Mouse (Mus musculus) limb, embryonic 14.5 days (tissue): ENCODE measurements around the gene Spata21. TPM values are rescaled to one million over a fixed set of nuclear protein-coding genes. Genes with fewer than 3 reads are reported as not detected.
"Not testable (repeated sequence)": the region's sequence is repeated elsewhere in the genome, so short reads cannot be mapped to it uniquely, and the experiment has no call there.

ENCODE experiments used
- ATAC-seq: fragments of 200-750 bp; cut with Nextera tagmentation; 2 replicates; pipeline ENCODE4 v1.8.0; 2017; ENCODE audit warnings: low read depth, moderate number of reproducible peaks, moderate TSS enrichment; ENCODE audit not compliant: low FRiP score
- DNase-seq: peaks from one replicate; pipeline ENCODE4 v3.0.0-alpha.2; 2015; ENCODE audit warnings: low spot score
- H3K27ac ChIP-seq: fragments of 300-500 bp; sonication (generic); replicated peaks from 2 replicates; pipeline ENCODE4 v1.5.1; 2014; ENCODE audit warnings: low read depth, mild to moderate bottlenecking, low read length, moderate library complexity, mixed read lengths
- H3K27me3 ChIP-seq: fragments of 300-500 bp; sonication (generic); 2 replicates; pipeline ENCODE4 v1.6.1; 2014; ENCODE audit warnings: low read length, mixed read lengths; ENCODE audit not compliant: control insufficient read depth, insufficient read depth
- H3K36me3 ChIP-seq: fragments of 300-500 bp; sonication (generic); 2 replicates; pipeline ENCODE4 v1.6.1; 2014; ENCODE audit warnings: mild to moderate bottlenecking, low read length, moderate library complexity, mixed read lengths; ENCODE audit not compliant: control insufficient read depth, insufficient read depth
- H3K4me1 ChIP-seq: fragments of 300-500 bp; sonication (generic); 2 replicates; pipeline ENCODE4 v1.6.1; 2014; ENCODE audit warnings: antibody characterized with exemption, low read length, mixed read lengths; ENCODE audit not compliant: control insufficient read depth, insufficient read depth
- H3K4me2 ChIP-seq: fragments of 300-500 bp; sonication (generic); replicated peaks from 2 replicates; pipeline ENCODE4 v1.6.1; 2014; ENCODE audit warnings: low read depth, mild to moderate bottlenecking, low read length, moderate library complexity; ENCODE audit not compliant: severe bottlenecking
- H3K4me3 ChIP-seq: fragments of 300-500 bp; sonication (generic); replicated peaks from 2 replicates; pipeline ENCODE4 v1.5.1; 2014; ENCODE audit warnings: low read length
- H3K9ac ChIP-seq: fragments of 300-500 bp; sonication (generic); 2 replicates; pipeline ENCODE4 v1.6.1; 2014; ENCODE audit warnings: mild to moderate bottlenecking, low read depth, low read length, moderate library complexity; ENCODE audit not compliant: severe bottlenecking
- H3K9me3 ChIP-seq: fragments of 300-500 bp; sonication (generic); 2 replicates; pipeline ENCODE4 v1.6.1; 2016; ENCODE audit warnings: low read length; ENCODE audit not compliant: control insufficient read depth
- POLR2A ChIP-seq: fragments of 200-500 bp; IDR thresholded peaks from 2 replicates; pipeline ENCODE4 v1.8.0; 2012; ENCODE audit warnings: inconsistent platforms, mild to moderate bottlenecking, moderate library complexity, borderline replicate concordance; ENCODE audit not compliant: insufficient read depth, insufficient read length; ENCODE audit errors: extremely low read depth
- WGBS: fragments of 180-500 bp; shearing (Covaris S2); extraction: QIAGEN DNeasy Blood & Tissue Kit; methylation state at CpG from one replicate; pipeline ENCODE4 v1.1.7; 2014; 5-methylcytosine and 5-hydroxymethylcytosine counted together
- polyA plus RNA-seq, 2 experiments: library from polyadenylated mRNA; depleted of rRNA in 1 of 2; stranded (reverse) in 1 of 2; unstranded in 1 of 2; fragments of >200 nt; fragmentation: Nextera tagmentation in 1 of 2; extraction: Ambion mirVana in 1 of 2; gene quantifications; 2 replicates each; pipeline versions ENCODE4 v1.2.1 to v1.2.3; 2012 to 2014

Gene Spata21
- polyA plus RNA-seq, 2 experiments = 0.04 to 0.43 TPM

- Histone ChIP-seq H3K9ac (peak within 1 kb of the TSS; percentile 77), H3K4me1 (peaks cover 20% of the 10 kb centered on the region), H3K9me3 (no peaks in the 10 kb centered on the region), H3K36me3 (0 out of 2 replicates have a peak, but pooled peaks cover 5% of the 10 kb centered on the region), H3K4me2 (peak within 1 kb of the TSS; percentile 70), H3K4me3 (peak within 1 kb of the TSS; percentile 64), H3K27me3 (no peaks in the 10 kb centered on the region), H3K27ac (peak within 1 kb of the TSS; percentile 90)
- TF ChIP-seq POLR2A = peak; percentile 57; the same call in 1 of the 2 replicates
- ATAC-seq (peak; percentile 94), DNase-seq (peak; percentile 98)
- under 1% methylated on average over 49 of the region's 63 CpGs for WGBS
These were observed 51.2 kb downstream of the Spata21 start, which contains the start of gene Szrd1 for GRCm38 (mm10) chr4:141139116-141139970. TSS of gene Szrd1 (minus strand) at chr4:141139775.

GRCm38 (mm10) chr4:141140354-141140753 is 52.2 kb downstream of the Spata21 start:
- H3K27me3 ChIP-seq, H3K36me3 ChIP-seq, DNase-seq, H3K9ac ChIP-seq, H3K4me2 ChIP-seq, H3K9me3 ChIP-seq, H3K4me3 ChIP-seq, H3K27ac ChIP-seq, ATAC-seq: not testable (repeated sequence)
- WGBS = 89% methylated on average over 9 of the region's 9 CpGs
- H3K4me1 ChIP-seq = peaks cover 10% of the 10 kb centered on the region

- H3K4me1 ChIP-seq = peaks cover 10% of the 10 kb centered on the region
- H3K4me2 ChIP-seq = no peak overlapping the region
- DNase-seq (no peak), ATAC-seq (no peak)
- H3K9me3 ChIP-seq = no peaks in the 10 kb centered on the region
- H3K4me3 ChIP-seq = no peak overlapping the region
- H3K27ac ChIP-seq = no peak overlapping the region
- H3K9ac ChIP-seq = no peak overlapping the region
- H3K27me3 ChIP-seq = no peaks in the 10 kb centered on the region
- WGBS = 83% methylated on average over 6 of the region's 6 CpGs
- H3K36me3 ChIP-seq = 0 out of 2 replicates have a peak, but pooled peaks cover 5% of the 10 kb centered on the region
- no peak for TF ChIP-seq POLR2A
These were observed 52.8 kb downstream of the Spata21 start for GRCm38 (mm10) chr4:141140967-141141366.

GRCm38 (mm10) chr4:141142285-141142811 is 54.2 kb downstream of the Spata21 start:
- Histone ChIP-seq H3K36me3 (no peaks in the 10 kb centered on the region), H3K4me1 (peaks cover 12% of the 10 kb centered on the region), H3K27ac (0 out of 2 replicates have a peak overlapping the region, but pooled peaks have one; percentile 11), H3K9me3 (no peaks in the 10 kb centered on the region), H3K27me3 (no peaks in the 10 kb centered on the region), H3K9ac (no peak overlapping the region), H3K4me3 (no peak overlapping the region), H3K4me2 (peak overlapping the region; percentile 30; the same call in 1 of the 2 replicates)
- no peak for TF ChIP-seq POLR2A
- DNase-seq (peak; percentile 84), ATAC-seq (no peak)
- WGBS = 19% methylated on average over 9 of the region's 9 CpGs

GRCm38 (mm10) chr4:141145124-141145523 is 57.0 kb downstream of the Spata21 start:
- H3K9me3 ChIP-seq, H3K27me3 ChIP-seq, H3K36me3 ChIP-seq, H3K4me2 ChIP-seq, DNase-seq, H3K4me3 ChIP-seq, H3K27ac ChIP-seq, ATAC-seq, H3K9ac ChIP-seq: not testable (repeated sequence)
- 96% methylated on average over 7 of the region's 16 CpGs for WGBS
- H3K4me1 ChIP-seq = peaks cover 19% of the 10 kb centered on the region
